Comparison of ENCODE assay signal across 14 mouse cellular contexts in the genomic region with DNA sequence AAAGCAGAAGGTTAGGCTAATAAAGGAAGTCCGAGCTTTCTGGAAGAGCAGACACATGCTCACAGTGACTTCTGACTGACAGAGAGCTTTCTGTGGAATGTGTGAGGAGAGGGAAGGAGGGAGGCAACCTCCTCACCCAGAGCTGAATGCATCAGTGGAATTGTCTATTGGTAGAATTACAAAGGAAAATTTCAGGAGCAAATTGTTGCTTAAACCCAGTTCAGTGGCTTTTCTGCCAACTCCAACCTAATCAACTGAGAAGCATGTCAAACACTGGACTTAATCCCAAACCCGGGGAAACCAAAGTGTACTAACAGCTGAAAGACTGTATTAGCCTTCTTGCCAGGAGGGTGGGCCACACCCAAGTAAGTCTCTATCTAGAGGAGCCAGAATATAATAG. TPM values are rescaled to one million over a fixed set of nuclear protein-coding genes. Genes with fewer than 3 reads are reported as not detected.
DNase-seq lines count a peak whose midpoint lies in the region; ATAC-seq and TF ChIP-seq lines count a peak whose summit lies in the region.
"Had no signal": no experiment of that assay in that cellular context is flagged by ENCODE, and none has a peak within 500 bp of the region (broad histone marks: within the 10 kb centered on the region; RNA-seq: fewer than 3 reads in every experiment).

No protein-coding gene starts in this region.

- ATAC-seq in midbrain, postnatal 0 days (ENCODE audit: low FRiP score): no peak
- ATAC-seq in midbrain, embryonic 13.5 days: no peak
- ATAC-seq in heart, embryonic 12.5 days (ENCODE audit: insufficient number of reproducible peaks, low FRiP score): no peak
- no peak for ATAC-seq in megakaryocyte, adult 5-6 weeks (ENCODE audit: poor library complexity, severe bottlenecking)

- 47% methylated on average over 2 of the region's 2 CpGs for WGBS in kidney, adult 2 months
- 26% methylated on average over 2 of the region's 2 CpGs for WGBS in midbrain, postnatal 0 days
- WGBS in midbrain, embryonic 13.5 days: 38% methylated on average over 2 of the region's 2 CpGs
- WGBS in heart, embryonic 12.5 days: 44% methylated on average over 2 of the region's 2 CpGs

- H3K27ac ChIP-seq in kidney, adult 2 months (ENCODE audit: insufficient read depth, low read depth, low read length): peak overlapping the region; percentile 47; the same call in 1 of the 2 replicates
- H3K27ac ChIP-seq in midbrain, postnatal 0 days (ENCODE audit: low read depth, low read length): peak overlapping the region; percentile 9; the same call in 1 of the 2 replicates
- H3K27ac ChIP-seq in midbrain, embryonic 13.5 days: no peak overlapping the region
- H3K27ac ChIP-seq in heart, embryonic 12.5 days (ENCODE audit: poor library complexity, severe bottlenecking): peak overlapping the region; percentile 42; the same call in 1 of the 2 replicates
- H3K27ac ChIP-seq: hindbrain, embryonic 14.5 days; lung, embryonic 15.5 days had no signal

- DNase-seq in kidney, adult 2 months: no peak
- DNase-seq in kidney, postnatal 36 days: no peak
- DNase-seq in midbrain, postnatal 0 days (ENCODE audit: low spot score): no peak
- DNase-seq in layer of hippocampus, postnatal 25 days (ENCODE audit: extremely low spot score in 1 of 2, low spot score in 1 of 2): no peak
- DNase-seq: cerebellum, adult 18-20 months; left cerebral cortex, postnatal 4 days; right cerebral cortex, postnatal 14 days had no signal

- no peak overlapping the region for H3K4me2 ChIP-seq in midbrain, postnatal 0 days (ENCODE audit: low read depth, low read length, poor library complexity, severe bottlenecking)
- H3K4me2 ChIP-seq in midbrain, embryonic 13.5 days (replicated peaks): no peak overlapping the region
- no peak overlapping the region for H3K4me2 ChIP-seq in heart, embryonic 12.5 days
- H3K4me2 ChIP-seq: hindbrain, embryonic 14.5 days; lung, embryonic 15.5 days; midbrain, embryonic 11.5 days had no signal

- H3K36me3 ChIP-seq in kidney, adult 2 months (ENCODE audit: control insufficient read depth, insufficient read depth, low read length): no peaks in the 10 kb centered on the region
- no peaks in the 10 kb centered on the region for H3K36me3 ChIP-seq in midbrain, postnatal 0 days (ENCODE audit: insufficient read depth, low read length)
- no peaks in the 10 kb centered on the region for H3K36me3 ChIP-seq in midbrain, embryonic 13.5 days
- H3K36me3 ChIP-seq in heart, embryonic 12.5 days: no peaks in the 10 kb centered on the region
- H3K36me3 ChIP-seq: lung, embryonic 15.5 days had no signal

- 0 out of 2 replicates have a peak, but pooled peaks cover 3% of the 10 kb centered on the region for H3K4me1 ChIP-seq in kidney, adult 2 months (ENCODE audit: control insufficient read depth, insufficient read depth, low read length)
- H3K4me1 ChIP-seq in midbrain, postnatal 0 days (ENCODE audit: insufficient read depth, low read length): no peaks in the 10 kb centered on the region
- 0 out of 2 replicates have a peak, but pooled peaks cover 4% of the 10 kb centered on the region for H3K4me1 ChIP-seq in midbrain, embryonic 13.5 days (replicated peaks)
- H3K4me1 ChIP-seq in heart, embryonic 12.5 days (replicated peaks): peaks cover 12% of the 10 kb centered on the region; the same call in 1 of the 2 replicates

- H3K9ac ChIP-seq in midbrain, postnatal 0 days (replicated peaks; ENCODE audit: low read length, poor library complexity, severe bottlenecking): 0 out of 2 replicates have a peak overlapping the region, but pooled peaks have one; percentile 13
- no peak overlapping the region for H3K9ac ChIP-seq in midbrain, embryonic 13.5 days (replicated peaks)
- H3K9ac ChIP-seq in heart, embryonic 12.5 days: no peak overlapping the region
- H3K9ac ChIP-seq: hindbrain, embryonic 14.5 days; lung, embryonic 15.5 days had no signal

- H3K27me3 ChIP-seq in kidney, adult 2 months (replicated peaks; ENCODE audit: control insufficient read depth, insufficient read depth, low read length): no peaks in the 10 kb centered on the region
- no peaks in the 10 kb centered on the region for H3K27me3 ChIP-seq in midbrain, postnatal 0 days (ENCODE audit: insufficient read depth, low read length)
- H3K27me3 ChIP-seq in midbrain, embryonic 13.5 days: no peaks in the 10 kb centered on the region
- H3K27me3 ChIP-seq in heart, embryonic 12.5 days (replicated peaks): no peaks in the 10 kb centered on the region
- H3K27me3 ChIP-seq: lung, embryonic 15.5 days had no signal

- TF ChIP-seq CTCF in kidney, adult 2 months (conservative IDR thresholded peaks at IDR 0.05; ENCODE audit: insufficient read depth, insufficient read length, low read depth, low read length): no peak
- TF ChIP-seq CTCF in midbrain, postnatal 0 days (IDR thresholded peaks at IDR 0.05): no peak

- H3K4me3 ChIP-seq in kidney, adult 2 months (ENCODE audit: insufficient read depth, low read depth, low read length): no peak overlapping the region
- no peak overlapping the region for H3K4me3 ChIP-seq in midbrain, postnatal 0 days (ENCODE audit: low read depth, low read length)
- H3K4me3 ChIP-seq in midbrain, embryonic 13.5 days (replicated peaks): no peak overlapping the region
- no peak overlapping the region for H3K4me3 ChIP-seq in heart, embryonic 12.5 days
- H3K4me3 ChIP-seq: erythroblast, embryonic 14.5 days; lung, embryonic 15.5 days had no signal

- TF ChIP-seq POLR2A in kidney, adult 2 months (IDR thresholded peaks at IDR 0.05; ENCODE audit: low read depth, low read length): no peak

- no peaks in the 10 kb centered on the region for H3K9me3 ChIP-seq in midbrain, postnatal 0 days (ENCODE audit: low read length)
- no peaks in the 10 kb centered on the region for H3K9me3 ChIP-seq in midbrain, embryonic 13.5 days
- no peaks in the 10 kb centered on the region for H3K9me3 ChIP-seq in heart, embryonic 12.5 days (replicated peaks)
- H3K9me3 ChIP-seq: lung, embryonic 15.5 days had no signal

RNA-seq across cellular contexts. Expression of a gene that starts 36.9 kb away (rescaled TPM):
- polyA plus RNA-seq in kidney, adult 2 months (2012; rRNA removed): 6.2 and 6.6 TPM in 2 replicates
- 50.4 and 53.8 TPM in 2 replicates for total RNA-seq in midbrain, postnatal 0 days (2014; rRNA removed)
- 15.3 and 16.1 TPM in 2 replicates for polyA plus RNA-seq in midbrain, postnatal 0 days (2015; fragmentation: Nextera tagmentation; extraction: Ambion mirVana)
- polyA plus RNA-seq in midbrain, embryonic 13.5 days (2015; fragmentation: Nextera tagmentation; extraction: Ambion mirVana): 10.0 and 10.9 TPM in 2 replicates
- polyA plus RNA-seq in heart, embryonic 12.5 days (2016; fragmentation: Nextera tagmentation; extraction: Ambion mirVana): 13.3 and 14.2 TPM in 2 replicates
- 0.02 and 0.05 TPM in 2 replicates for total RNA-seq in megakaryocyte, adult 5-6 weeks (2015)
- total RNA-seq in megakaryocyte, adult 5-6 weeks (2017): 0.20 and 0.37 TPM in 2 replicates
- total RNA-seq in layer of hippocampus, postnatal 25 days (2021): 100 to 1,000 TPM; 103 to 104 TPM
- polyA plus RNA-seq: erythroblast, embryonic 14.5 days had no signal
